In the genomic region with DNA sequence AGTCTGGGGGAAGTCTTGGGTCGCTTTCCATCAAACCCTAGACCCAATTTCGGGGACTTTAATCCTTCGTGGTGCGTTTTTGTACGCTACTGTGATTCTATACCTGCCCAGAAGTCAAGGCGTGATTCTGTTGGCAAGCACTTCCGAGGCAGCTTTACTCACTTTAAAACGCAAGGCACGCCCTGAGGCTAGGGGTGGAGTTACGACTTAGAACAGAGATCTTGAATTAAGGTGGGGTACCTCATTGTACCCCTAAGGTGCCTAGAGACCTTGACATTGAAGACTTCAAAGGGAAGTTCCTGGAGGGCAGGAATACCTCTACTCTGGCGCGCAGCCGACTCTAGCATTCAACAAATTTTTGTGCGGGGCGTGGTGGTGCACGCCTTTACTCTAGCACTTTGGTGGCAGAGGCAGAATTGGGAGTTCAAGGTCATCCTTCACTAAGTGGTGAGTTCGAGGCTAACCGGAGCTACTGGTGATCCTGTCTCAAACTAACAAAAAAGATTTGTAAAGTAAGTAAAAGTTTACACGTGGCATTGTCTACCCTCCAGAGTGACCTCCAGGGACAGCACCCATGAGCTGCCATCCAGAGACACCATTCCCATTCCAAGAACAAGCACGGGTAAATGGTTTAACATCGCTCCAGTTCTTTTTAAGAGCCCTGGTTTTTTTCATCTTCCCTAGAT, we compare ENCODE assay signal across 8 mouse cellular contexts. TPM values are rescaled to one million over a fixed set of nuclear protein-coding genes. Genes with fewer than 3 reads are reported as not detected.
DNase-seq lines count a peak whose midpoint lies in the region; ATAC-seq lines count a peak whose summit lies in the region.

No protein-coding gene starts in this region.

- peak; percentile 77 to 81 for DNase-seq in lung, adult 18-20 months
- DNase-seq in lung, postnatal 25 days (ENCODE audit: low spot score) = no peak
- DNase-seq in embryonic facial prominence, embryonic 14.5 days (ENCODE audit: low spot score) = peak; percentile 82
- no peak for DNase-seq in gastrocnemius, adult 8-10 months (ENCODE audit: low spot score in 2 of 2)

- peaks cover 18% of the 10 kb centered on the region for H3K27me3 ChIP-seq in embryonic facial prominence, embryonic 14.5 days (replicated peaks; ENCODE audit: control insufficient read depth, insufficient read depth, low read length)
- peaks cover 18% of the 10 kb centered on the region for H3K27me3 ChIP-seq in hindbrain, embryonic 15.5 days
- H3K27me3 ChIP-seq in liver, embryonic 12.5 days (replicated peaks) = peaks cover 94% of the 10 kb centered on the region
- peaks cover 21% of the 10 kb centered on the region for H3K27me3 ChIP-seq in neural tube, embryonic 13.5 days

- peak overlapping the region; percentile 86 for H3K4me3 ChIP-seq in embryonic facial prominence, embryonic 14.5 days (ENCODE audit: low read depth, low read length)
- H3K4me3 ChIP-seq in hindbrain, embryonic 15.5 days = peak overlapping the region; percentile 90
- H3K4me3 ChIP-seq in liver, embryonic 12.5 days = peak overlapping the region; percentile 65
- peak overlapping the region; percentile 92 for H3K4me3 ChIP-seq in neural tube, embryonic 13.5 days

- WGBS in embryonic facial prominence, embryonic 14.5 days = under 1% methylated on average over 21 of the region's 21 CpGs
- under 1% methylated on average over 21 of the region's 21 CpGs for WGBS in hindbrain, embryonic 15.5 days
- WGBS in liver, embryonic 12.5 days (ENCODE audit: insufficient replicate concordance) = 2% methylated on average over 21 of the region's 21 CpGs
- WGBS in neural tube, embryonic 13.5 days = 2% methylated on average over 21 of the region's 21 CpGs

- no peaks in the 10 kb centered on the region for H3K9me3 ChIP-seq in embryonic facial prominence, embryonic 14.5 days (ENCODE audit: control insufficient read depth, low read length)
- no peaks in the 10 kb centered on the region for H3K9me3 ChIP-seq in hindbrain, embryonic 15.5 days
- H3K9me3 ChIP-seq in liver, embryonic 12.5 days (replicated peaks) = no peaks in the 10 kb centered on the region
- H3K9me3 ChIP-seq in neural tube, embryonic 13.5 days = no peaks in the 10 kb centered on the region

- H3K9ac ChIP-seq in embryonic facial prominence, embryonic 14.5 days (ENCODE audit: low read depth, low read length) = peak overlapping the region; percentile 86
- H3K9ac ChIP-seq in hindbrain, embryonic 15.5 days = peak overlapping the region; percentile 72; the same call in 1 of the 2 replicates
- no peak overlapping the region for H3K9ac ChIP-seq in liver, embryonic 12.5 days
- peak overlapping the region; percentile 93 for H3K9ac ChIP-seq in neural tube, embryonic 13.5 days

- no peak for ATAC-seq in embryonic facial prominence, embryonic 14.5 days (ENCODE audit: low read depth)
- ATAC-seq in hindbrain, embryonic 15.5 days (ENCODE audit: low FRiP score, low read depth) = no peak
- no peak for ATAC-seq in liver, embryonic 12.5 days
- no peak for ATAC-seq in neural tube, embryonic 13.5 days (ENCODE audit: low read depth)
- no peak for ATAC-seq in monocyte, adult 5-6 weeks (replicated peaks; ENCODE audit: insufficient number of reproducible peaks, low FRiP score, low TSS enrichment, poor library complexity, severe bottlenecking)

- H3K4me2 ChIP-seq in embryonic facial prominence, embryonic 14.5 days (ENCODE audit: low read depth, low read length) = peak overlapping the region; percentile 74
- H3K4me2 ChIP-seq in hindbrain, embryonic 15.5 days = peak overlapping the region; percentile 81
- peak overlapping the region; percentile 77 for H3K4me2 ChIP-seq in liver, embryonic 12.5 days
- peak overlapping the region; percentile 83 for H3K4me2 ChIP-seq in neural tube, embryonic 13.5 days

- peaks cover 21% of the 10 kb centered on the region for H3K36me3 ChIP-seq in embryonic facial prominence, embryonic 14.5 days (ENCODE audit: control insufficient read depth, insufficient read depth, low read length)
- 0 out of 2 replicates have a peak, but pooled peaks cover 9% of the 10 kb centered on the region for H3K36me3 ChIP-seq in hindbrain, embryonic 15.5 days
- peaks cover 12% of the 10 kb centered on the region for H3K36me3 ChIP-seq in liver, embryonic 12.5 days
- H3K36me3 ChIP-seq in neural tube, embryonic 13.5 days = peaks cover 22% of the 10 kb centered on the region

- peaks cover 31% of the 10 kb centered on the region for H3K4me1 ChIP-seq in embryonic facial prominence, embryonic 14.5 days (ENCODE audit: control insufficient read depth, insufficient read depth, low read length)
- H3K4me1 ChIP-seq in hindbrain, embryonic 15.5 days (replicated peaks) = peaks cover 51% of the 10 kb centered on the region
- peaks cover 58% of the 10 kb centered on the region for H3K4me1 ChIP-seq in liver, embryonic 12.5 days
- H3K4me1 ChIP-seq in neural tube, embryonic 13.5 days (replicated peaks) = peaks cover 56% of the 10 kb centered on the region

- H3K27ac ChIP-seq in embryonic facial prominence, embryonic 14.5 days (replicated peaks; ENCODE audit: low read depth, low read length) = peak overlapping the region; percentile 83; the same call in 1 of the 2 replicates
- H3K27ac ChIP-seq in hindbrain, embryonic 15.5 days (replicated peaks) = no peak overlapping the region
- H3K27ac ChIP-seq in liver, embryonic 12.5 days = no peak overlapping the region
- peak overlapping the region; percentile 88; the same call in 1 of the 2 replicates for H3K27ac ChIP-seq in neural tube, embryonic 13.5 days (replicated peaks)

RNA-seq across cellular contexts. Expression of a gene that starts 0.9 kb away (rescaled TPM):
- 3.5 and 4.5 TPM in 2 replicates for polyA plus RNA-seq in embryonic facial prominence, embryonic 14.5 days (2014; fragmentation: Nextera tagmentation; extraction: Ambion mirVana)
- polyA plus RNA-seq in hindbrain, embryonic 15.5 days (2015; fragmentation: Nextera tagmentation; extraction: Ambion mirVana) = 3.4 and 3.5 TPM in 2 replicates
- 0.32 and 0.33 TPM in 2 replicates for polyA plus RNA-seq in liver, embryonic 12.5 days (2016; fragmentation: Nextera tagmentation; extraction: Ambion mirVana)
- polyA plus RNA-seq in neural tube, embryonic 13.5 days (2015; fragmentation: Nextera tagmentation; extraction: Ambion mirVana) = 3.2 and 3.4 TPM in 2 replicates
- 10 to 100 TPM; 45.5 to 63.7 (median 51.7) TPM for total RNA-seq in gastrocnemius, adult 8-10 months (2022)
- 34.4 to 77.7 TPM (median 40.4 TPM) in 3 replicates for total RNA-seq in monocyte, adult 5-6 weeks (2017)

RNA-seq across cellular contexts. Expression of a gene that starts 23.3 kb away (rescaled TPM):
- 24.5 and 29.3 TPM in 2 replicates for polyA plus RNA-seq in embryonic facial prominence, embryonic 14.5 days (2014; fragmentation: Nextera tagmentation; extraction: Ambion mirVana)
- 33.2 and 37.0 TPM in 2 replicates for polyA plus RNA-seq in hindbrain, embryonic 15.5 days (2015; fragmentation: Nextera tagmentation; extraction: Ambion mirVana)
- polyA plus RNA-seq in liver, embryonic 12.5 days (2016; fragmentation: Nextera tagmentation; extraction: Ambion mirVana) = 12.6 and 14.7 TPM in 2 replicates
- 32.9 and 40.5 TPM in 2 replicates for polyA plus RNA-seq in neural tube, embryonic 13.5 days (2015; fragmentation: Nextera tagmentation; extraction: Ambion mirVana)
- total RNA-seq in gastrocnemius, adult 8-10 months (2022) = 100 to 1,000 TPM; 102 to 119 (median 105) TPM
- total RNA-seq in monocyte, adult 5-6 weeks (2017) = 5.8 to 19.1 TPM (median 6.2 TPM) in 3 replicates

RNA-seq across cellular contexts. Expression of a gene that starts 32.8 kb away (rescaled TPM):
- polyA plus RNA-seq in embryonic facial prominence, embryonic 14.5 days (2014; fragmentation: Nextera tagmentation; extraction: Ambion mirVana) = 2.4 and 3.4 TPM in 2 replicates
- polyA plus RNA-seq in hindbrain, embryonic 15.5 days (2015; fragmentation: Nextera tagmentation; extraction: Ambion mirVana) = 2.6 and 3.0 TPM in 2 replicates
- 3.6 and 4.1 TPM in 2 replicates for polyA plus RNA-seq in liver, embryonic 12.5 days (2016; fragmentation: Nextera tagmentation; extraction: Ambion mirVana)
- polyA plus RNA-seq in neural tube, embryonic 13.5 days (2015; fragmentation: Nextera tagmentation; extraction: Ambion mirVana) = 3.6 and 4.1 TPM in 2 replicates
- total RNA-seq in gastrocnemius, adult 8-10 months (2022) = under 1 TPM; 0.39 to 0.92 (median 0.75) TPM
- 0.75 to 1.8 TPM (median 0.95 TPM) in 3 replicates for total RNA-seq in monocyte, adult 5-6 weeks (2017)

RNA-seq across cellular contexts. Expression of a gene that starts 37.9 kb away (rescaled TPM):
- polyA plus RNA-seq in embryonic facial prominence, embryonic 14.5 days (2014; fragmentation: Nextera tagmentation; extraction: Ambion mirVana) = 12.7 and 13.2 TPM in 2 replicates
- 18.9 and 19.5 TPM in 2 replicates for polyA plus RNA-seq in hindbrain, embryonic 15.5 days (2015; fragmentation: Nextera tagmentation; extraction: Ambion mirVana)
- polyA plus RNA-seq in liver, embryonic 12.5 days (2016; fragmentation: Nextera tagmentation; extraction: Ambion mirVana) = 5.0 and 5.1 TPM in 2 replicates
- 20.4 and 22.6 TPM in 2 replicates for polyA plus RNA-seq in neural tube, embryonic 13.5 days (2015; fragmentation: Nextera tagmentation; extraction: Ambion mirVana)
- total RNA-seq in gastrocnemius, adult 8-10 months (2022) = 1 to 10 TPM; 1.2 to 2.7 (median 1.5) TPM
- total RNA-seq in monocyte, adult 5-6 weeks (2017) = 0.85 to 4.5 TPM in 2 of 3 replicates, not detected in the other

RNA-seq across cellular contexts. Expression of a gene that starts 40.8 kb away (rescaled TPM):
- polyA plus RNA-seq in embryonic facial prominence, embryonic 14.5 days (2014; fragmentation: Nextera tagmentation; extraction: Ambion mirVana) = 474 and 478 TPM in 2 replicates
- 416 and 449 TPM in 2 replicates for polyA plus RNA-seq in hindbrain, embryonic 15.5 days (2015; fragmentation: Nextera tagmentation; extraction: Ambion mirVana)
- 364 and 370 TPM in 2 replicates for polyA plus RNA-seq in liver, embryonic 12.5 days (2016; fragmentation: Nextera tagmentation; extraction: Ambion mirVana)
- 444 and 473 TPM in 2 replicates for polyA plus RNA-seq in neural tube, embryonic 13.5 days (2015; fragmentation: Nextera tagmentation; extraction: Ambion mirVana)
- 100 to 1,000 TPM; 164 to 175 (median 171) TPM for total RNA-seq in gastrocnemius, adult 8-10 months (2022)
- 137 to 160 TPM (median 146 TPM) in 3 replicates for total RNA-seq in monocyte, adult 5-6 weeks (2017)

Comparison
In these comparisons a context has a peak if more than half of its experiments do, and no peak if none do; other contexts are left out.
1. DNase-seq: peak in lung, adult 18-20 months (2 of 2) and embryonic facial prominence, embryonic 14.5 days (single experiment); none in lung, postnatal 25 days (single experiment) and gastrocnemius, adult 8-10 months (0 of 2).
2. H3K27ac ChIP-seq: peak in embryonic facial prominence, embryonic 14.5 days (single experiment) and neural tube, embryonic 13.5 days (single experiment); none in hindbrain, embryonic 15.5 days (single experiment) and liver, embryonic 12.5 days (single experiment).
3. Peak in every context shown above with its lines, with median percentiles within 50 percentile points of each other: H3K4me2 ChIP-seq and H3K4me3 ChIP-seq.